Mouse (Mus musculus): Measurements from ENCODE around the gene Nol4l.

- TF ChIP-seq POLR2A (IDR thresholded peaks at IDR 0.05; ENCODE audit: borderline replicate concordance, insufficient read depth, low read length) = no peak
- TF ChIP-seq CTCF (IDR thresholded peaks at IDR 0.05; ENCODE audit: borderline replicate concordance, insufficient read depth, low read depth, low read length) = no peak
Observed at GRCm38 (mm10) chr2:153554543-153554942, 24.8 kb upstream of the Nol4l start.

All from cerebellum, adult 2 months (tissue).